Mouse (Mus musculus): ENCODE data around the gene Gm31571.
"Not testable (repeated sequence)": the region's sequence is repeated elsewhere in the genome, so short reads cannot be mapped to it uniquely, and the experiment has no call there.

DNA sequence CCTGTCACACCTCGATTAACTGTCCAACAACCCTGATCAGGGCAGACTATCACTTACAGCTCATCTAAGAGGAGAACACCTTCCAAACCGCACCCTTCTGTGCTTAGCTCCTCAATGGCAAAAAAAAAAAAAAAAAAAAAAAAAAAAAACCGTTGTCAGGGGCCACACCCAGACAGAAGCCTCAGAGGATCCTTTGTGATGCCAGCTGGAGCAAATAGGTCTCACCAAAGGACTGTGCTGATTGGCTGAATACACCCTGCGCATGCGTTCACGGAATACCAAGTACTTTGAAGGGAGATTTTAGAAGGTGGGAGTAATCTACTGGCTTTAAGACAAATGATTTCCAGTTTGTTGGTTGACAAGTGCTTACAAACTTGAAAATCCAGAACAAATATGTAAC, at the start of gene Gm31571:
- not testable (repeated sequence) for TF ChIP-seq GATA1 (IDR thresholded peaks at IDR 0.05; ENCODE audit: borderline replicate concordance, low read length); FLI1 (IDR thresholded peaks at IDR 0.05; ENCODE audit: low read length)

All from megakaryocyte, embryonic 14.5 days (primary cell).